Mouse (Mus musculus) heart, postnatal 0 days (tissue): ENCODE results near the gene Prdm15.

Experiments
- CTCF ChIP-seq: IDR thresholded peaks from 2 replicates; pipeline ENCODE4 v1.5.1; 2016; ENCODE audit warnings: antibody characterized with exemption, control low read depth, low read depth
- EP300 ChIP-seq: IDR thresholded peaks from 2 replicates; pipeline ENCODE4 v1.6.1; 2016; ENCODE audit warnings: antibody characterized with exemption, low read depth

DNA sequence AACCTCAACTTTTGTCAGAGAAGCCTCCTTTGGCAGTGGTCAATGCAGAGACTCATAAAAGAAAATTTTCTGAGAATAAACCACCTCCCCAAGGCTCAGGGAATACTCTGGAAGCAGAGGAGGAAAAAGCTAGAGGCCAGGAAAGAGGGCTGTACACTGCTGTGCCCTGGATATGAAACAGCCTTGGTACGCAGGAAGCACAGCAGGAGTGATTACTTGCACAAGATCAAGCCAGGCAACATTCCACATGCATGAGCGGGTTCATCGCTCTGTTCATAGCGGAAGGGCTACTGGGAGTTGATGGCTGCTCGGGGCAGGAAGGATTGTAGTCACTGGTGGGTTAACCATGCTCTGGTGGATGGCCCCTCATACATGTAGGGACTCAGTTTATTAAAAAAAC lies 21.0 kb upstream of the Prdm15 start:
- TF ChIP-seq CTCF: no peak
- TF ChIP-seq EP300: no peak
